Mouse (Mus musculus) bone marrow, adult 2 months (tissue): Measurements from ENCODE around the gene Fam117b.

ENCODE experiments used
- CTCF ChIP-seq: fragments of 200-500 bp; IDR thresholded peaks from 2 replicates; pipeline ENCODE4 v1.5.1; 2011; ENCODE audit warnings: low read length, control low read depth; ENCODE audit not compliant: control insufficient read depth, insufficient read depth
- POLR2A ChIP-seq: fragments of 200-500 bp; IDR thresholded peaks from 2 replicates; pipeline ENCODE4 v1.6.1; 2011; ENCODE audit warnings: low read depth, mild to moderate bottlenecking, control low read depth, low read length, borderline replicate concordance; ENCODE audit not compliant: control insufficient read depth

DNA sequence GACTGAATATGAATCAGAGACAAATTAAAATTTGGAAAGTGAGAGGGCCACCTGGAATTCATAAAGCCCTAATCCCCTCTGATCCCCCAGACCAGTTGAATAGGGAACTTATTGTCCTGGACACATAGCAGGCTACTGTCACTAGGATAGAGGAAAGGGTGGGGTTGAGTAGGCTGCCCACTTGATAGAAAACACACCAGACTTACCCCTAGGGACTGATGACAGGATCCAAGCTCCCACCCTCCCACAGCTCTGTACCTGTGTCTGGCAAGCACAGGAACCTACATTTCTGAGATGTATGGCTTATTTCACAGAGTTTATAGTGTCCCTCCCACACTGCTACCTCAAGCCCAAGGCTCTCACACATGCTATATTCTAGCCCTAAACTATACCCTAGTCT lies 24.8 kb upstream of the Fam117b start:
- TF ChIP-seq CTCF (no peak), POLR2A (no peak)
